Mouse (Mus musculus): Measurements from ENCODE around the gene Gm12216. TPM values are rescaled to one million over a fixed set of nuclear protein-coding genes. Genes with fewer than 3 reads are reported as not detected.

The Gm12216 gene
- polyA plus RNA-seq, 1 experiment from 2014 or later, result 0.31 TPM

GRCm38 (mm10) chr11:53839663-53840642 is 19.1 kb downstream of the Gm12216 start:
- H3K4me2 ChIP-seq, result no peak overlapping the region
- 72% methylated on average over 8 of the region's 8 CpGs for WGBS
- ATAC-seq (ENCODE audit: low FRiP score), result no peak
- no peaks in the 10 kb centered on the region for H3K9me3 ChIP-seq
- H3K27me3 ChIP-seq, result no peaks in the 10 kb centered on the region
- H3K9ac ChIP-seq, result no peak overlapping the region
- no peaks in the 10 kb centered on the region for H3K4me1 ChIP-seq (replicated peaks)
- H3K4me3 ChIP-seq, result no peak overlapping the region
- H3K36me3 ChIP-seq, result no peaks in the 10 kb centered on the region
- H3K27ac ChIP-seq, result no peak overlapping the region

- ATAC-seq (ENCODE audit: low FRiP score), result no peak
- Histone ChIP-seq H3K27me3 (no peaks in the 10 kb centered on the region), H3K4me1 (replicated peaks) (no peaks in the 10 kb centered on the region), H3K4me2 (no peak overlapping the region), H3K4me3 (no peak overlapping the region), H3K9me3 (no peaks in the 10 kb centered on the region), H3K36me3 (no peaks in the 10 kb centered on the region), H3K27ac (no peak overlapping the region), H3K9ac (no peak overlapping the region)
- WGBS, result 87% methylated on average over 6 of the region's 6 CpGs
Observed at GRCm38 (mm10) chr11:53839147-53839546, 19.9 kb downstream of the Gm12216 start.

GRCm38 (mm10) chr11:53837731-53838130 is 21.3 kb downstream of the Gm12216 start:
- H3K4me2 ChIP-seq, result no peak overlapping the region
- no peak for ATAC-seq (ENCODE audit: low FRiP score)
- 92% methylated on average over 5 of the region's 5 CpGs for WGBS
- H3K27me3 ChIP-seq, result no peaks in the 10 kb centered on the region
- no peak overlapping the region for H3K9ac ChIP-seq
- H3K4me3 ChIP-seq, result no peak overlapping the region
- H3K9me3 ChIP-seq, result no peaks in the 10 kb centered on the region
- H3K4me1 ChIP-seq (replicated peaks), result no peaks in the 10 kb centered on the region
- no peak overlapping the region for H3K27ac ChIP-seq
- H3K36me3 ChIP-seq, result no peaks in the 10 kb centered on the region

- Histone ChIP-seq H3K36me3 (no peaks in the 10 kb centered on the region), H3K9me3 (no peaks in the 10 kb centered on the region), H3K9ac (no peak overlapping the region), H3K4me3 (no peak overlapping the region), H3K27ac (no peak overlapping the region), H3K4me1 (replicated peaks) (no peaks in the 10 kb centered on the region), H3K4me2 (no peak overlapping the region), H3K27me3 (no peaks in the 10 kb centered on the region)
- ATAC-seq (ENCODE audit: low FRiP score), result no peak
- WGBS, result 95% methylated on average over 4 of the region's 4 CpGs
Observed at GRCm38 (mm10) chr11:53835379-53836010, 23.6 kb downstream of the Gm12216 start.

- Histone ChIP-seq H3K27me3 (no peaks in the 10 kb centered on the region), H3K9ac (no peak overlapping the region), H3K36me3 (no peaks in the 10 kb centered on the region), H3K4me3 (no peak overlapping the region), H3K4me2 (no peak overlapping the region), H3K27ac (no peak overlapping the region), H3K9me3 (peaks cover 7% of the 10 kb centered on the region; the same call in 1 of the 2 replicates), H3K4me1 (replicated peaks) (no peaks in the 10 kb centered on the region)
- ATAC-seq (ENCODE audit: low FRiP score), result no peak
- WGBS, result 94% methylated on average over 4 of the region's 4 CpGs
Observed at GRCm38 (mm10) chr11:53825409-53825808, 33.6 kb downstream of the Gm12216 start.

GRCm38 (mm10) chr11:53821945-53822338 is 37.1 kb downstream of the Gm12216 start:
- Histone ChIP-seq H3K9ac (no peak overlapping the region), H3K4me1 (replicated peaks) (no peaks in the 10 kb centered on the region), H3K27ac (no peak overlapping the region), H3K27me3 (no peaks in the 10 kb centered on the region), H3K4me3 (no peak overlapping the region), H3K9me3 (no peaks in the 10 kb centered on the region), H3K36me3 (no peaks in the 10 kb centered on the region), H3K4me2 (no peak overlapping the region)
- ATAC-seq (ENCODE audit: low FRiP score), result no peak
- WGBS, result 93% methylated on average over 3 of the region's 3 CpGs

- ATAC-seq (ENCODE audit: low FRiP score), result no peak
- 86% methylated on average over 11 of the region's 11 CpGs for WGBS
- Histone ChIP-seq H3K27me3 (no peaks in the 10 kb centered on the region), H3K4me1 (replicated peaks) (no peaks in the 10 kb centered on the region), H3K9ac (no peak overlapping the region), H3K36me3 (no peaks in the 10 kb centered on the region), H3K27ac (no peak overlapping the region), H3K4me3 (no peak overlapping the region), H3K4me2 (no peak overlapping the region), H3K9me3 (no peaks in the 10 kb centered on the region)
Observed at GRCm38 (mm10) chr11:53821230-53821944, 37.7 kb downstream of the Gm12216 start.

GRCm38 (mm10) chr11:53820516-53821170 is 38.4 kb downstream of the Gm12216 start:
- ATAC-seq (ENCODE audit: low FRiP score), result no peak
- H3K9ac ChIP-seq, result no peak overlapping the region
- no peak overlapping the region for H3K4me3 ChIP-seq
- H3K9me3 ChIP-seq, result no peaks in the 10 kb centered on the region
- no peak overlapping the region for H3K4me2 ChIP-seq
- no peaks in the 10 kb centered on the region for H3K36me3 ChIP-seq
- WGBS, result 91% methylated on average over 13 of the region's 13 CpGs
- H3K27ac ChIP-seq, result no peak overlapping the region
- no peaks in the 10 kb centered on the region for H3K27me3 ChIP-seq
- no peaks in the 10 kb centered on the region for H3K4me1 ChIP-seq (replicated peaks)

GRCm38 (mm10) chr11:53819511-53819910 is 39.5 kb downstream of the Gm12216 start:
- Histone ChIP-seq H3K36me3 (no peaks in the 10 kb centered on the region), H3K9ac (no peak overlapping the region), H3K4me2 (no peak overlapping the region), H3K4me3 (no peak overlapping the region), H3K27me3 (no peaks in the 10 kb centered on the region), H3K27ac (no peak overlapping the region), H3K4me1 (replicated peaks) (no peaks in the 10 kb centered on the region), H3K9me3 (no peaks in the 10 kb centered on the region)
- 94% methylated on average over 6 of the region's 6 CpGs for WGBS
- no peak for ATAC-seq (ENCODE audit: low FRiP score)

GRCm38 (mm10) chr11:53818794-53819193 is 40.3 kb downstream of the Gm12216 start:
- H3K36me3 ChIP-seq, result no peaks in the 10 kb centered on the region
- ATAC-seq (ENCODE audit: low FRiP score), result no peak
- no peak overlapping the region for H3K4me3 ChIP-seq
- no peaks in the 10 kb centered on the region for H3K4me1 ChIP-seq (replicated peaks)
- no peaks in the 10 kb centered on the region for H3K9me3 ChIP-seq
- no peak overlapping the region for H3K4me2 ChIP-seq
- WGBS, result 70% methylated on average over 6 of the region's 6 CpGs
- no peak overlapping the region for H3K27ac ChIP-seq
- no peaks in the 10 kb centered on the region for H3K27me3 ChIP-seq
- H3K9ac ChIP-seq, result no peak overlapping the region

GRCm38 (mm10) chr11:53816841-53817375 is 42.1 kb downstream of the Gm12216 start:
- H3K9me3 ChIP-seq, result no peaks in the 10 kb centered on the region
- H3K27me3 ChIP-seq, result no peaks in the 10 kb centered on the region
- no peak overlapping the region for H3K9ac ChIP-seq
- H3K4me2 ChIP-seq, result no peak overlapping the region
- WGBS, result 86% methylated on average over 5 of the region's 5 CpGs
- no peaks in the 10 kb centered on the region for H3K4me1 ChIP-seq (replicated peaks)
- H3K4me3 ChIP-seq, result no peak overlapping the region
- H3K27ac ChIP-seq, result no peak overlapping the region
- H3K36me3 ChIP-seq, result no peaks in the 10 kb centered on the region
- ATAC-seq (ENCODE audit: low FRiP score), result no peak

- no peak for ATAC-seq (ENCODE audit: low FRiP score)
- H3K36me3 ChIP-seq, result no peaks in the 10 kb centered on the region
- no peaks in the 10 kb centered on the region for H3K4me1 ChIP-seq (replicated peaks)
- H3K4me3 ChIP-seq, result no peak overlapping the region
- H3K4me2 ChIP-seq, result no peak overlapping the region
- WGBS, result 69% methylated on average over 3 of the region's 3 CpGs
- no peaks in the 10 kb centered on the region for H3K9me3 ChIP-seq
- no peaks in the 10 kb centered on the region for H3K27me3 ChIP-seq
- no peak overlapping the region for H3K27ac ChIP-seq
- H3K9ac ChIP-seq, result no peak overlapping the region
Observed at GRCm38 (mm10) chr11:53814810-53815209, 44.2 kb downstream of the Gm12216 start.
